In genomic region chr11:91357029-91357428, GRCm38 (mm10) we compare ENCODE assay signal across 14 mouse cellular contexts.
DNase-seq lines count a peak whose midpoint lies in the region; ATAC-seq lines count a peak whose summit lies in the region.
"Had no signal": no experiment of that assay in that cellular context is flagged by ENCODE, and none has a peak within 500 bp of the region (broad histone marks: within the 10 kb centered on the region; RNA-seq: fewer than 3 reads in every experiment).

No protein-coding gene starts in this region.

- no peaks in the 10 kb centered on the region for H3K36me3 ChIP-seq in kidney, embryonic 15.5 days
- no peaks in the 10 kb centered on the region for H3K36me3 ChIP-seq in neural tube, embryonic 15.5 days
- H3K36me3 ChIP-seq in embryonic facial prominence, embryonic 10.5 days (replicated peaks): no peaks in the 10 kb centered on the region
- H3K36me3 ChIP-seq: G1E; liver, embryonic 13.5 days had no signal

- DNase-seq in kidney, postnatal 25 days: no peak
- DNase-seq in neural tube, embryonic 10.5 days (ENCODE audit: extremely low spot score, low spot score): peak; percentile 22
- peak; percentile 13 for DNase-seq in embryonic facial prominence, embryonic 10.5 days (ENCODE audit: low spot score)
- DNase-seq in natural killer cell, adult 2 months (ENCODE audit: low spot score in 2 of 2): no peak
- no peak for DNase-seq in gastrocnemius, postnatal 4 days (ENCODE audit: low spot score in 2 of 2)
- DNase-seq: adrenal gland, postnatal 10 days; cerebellum, adult 9-10 months; gastrocnemius, postnatal 14 days; liver, embryonic 13.5 days; right cerebral cortex, postnatal 14 days; thymus, postnatal 4 days had no signal

- H3K4me1 ChIP-seq in kidney, embryonic 15.5 days: no peaks in the 10 kb centered on the region
- H3K4me1 ChIP-seq in neural tube, embryonic 15.5 days: no peaks in the 10 kb centered on the region
- H3K4me1 ChIP-seq in embryonic facial prominence, embryonic 10.5 days: peaks cover 10% of the 10 kb centered on the region
- H3K4me1 ChIP-seq: liver, embryonic 13.5 days had no signal

- H3K9me3 ChIP-seq in kidney, embryonic 15.5 days (replicated peaks): no peaks in the 10 kb centered on the region
- no peaks in the 10 kb centered on the region for H3K9me3 ChIP-seq in neural tube, embryonic 15.5 days (replicated peaks)
- no peaks in the 10 kb centered on the region for H3K9me3 ChIP-seq in embryonic facial prominence, embryonic 10.5 days
- H3K9me3 ChIP-seq: G1E; liver, embryonic 13.5 days had no signal

- no peak overlapping the region for H3K4me3 ChIP-seq in kidney, embryonic 15.5 days (replicated peaks)
- no peak overlapping the region for H3K4me3 ChIP-seq in neural tube, embryonic 15.5 days (replicated peaks)
- no peak overlapping the region for H3K4me3 ChIP-seq in embryonic facial prominence, embryonic 10.5 days
- H3K4me3 ChIP-seq: liver, embryonic 13.5 days had no signal

- H3K4me2 ChIP-seq in kidney, embryonic 15.5 days: no peak overlapping the region
- no peak overlapping the region for H3K4me2 ChIP-seq in neural tube, embryonic 15.5 days
- H3K4me2 ChIP-seq: liver, embryonic 13.5 days had no signal

- H3K9ac ChIP-seq in kidney, embryonic 15.5 days: no peak overlapping the region
- no peak overlapping the region for H3K9ac ChIP-seq in neural tube, embryonic 15.5 days (replicated peaks)
- H3K9ac ChIP-seq: liver, embryonic 13.5 days had no signal

- peak; percentile 64; the same call in 1 of the 2 replicates for ATAC-seq in kidney, embryonic 15.5 days (replicated peaks; ENCODE audit: low FRiP score)
- no peak for ATAC-seq in neural tube, embryonic 15.5 days (ENCODE audit: low FRiP score)

- 15% methylated on average over 4 of the region's 4 CpGs for WGBS in kidney, embryonic 15.5 days
- 13% methylated on average over 4 of the region's 4 CpGs for WGBS in neural tube, embryonic 15.5 days
- 23% methylated on average over 4 of the region's 4 CpGs for WGBS in embryonic facial prominence, embryonic 10.5 days

- no peak overlapping the region for H3K27ac ChIP-seq in kidney, embryonic 15.5 days
- no peak overlapping the region for H3K27ac ChIP-seq in neural tube, embryonic 15.5 days (replicated peaks)
- no peak overlapping the region for H3K27ac ChIP-seq in embryonic facial prominence, embryonic 10.5 days (replicated peaks)
- H3K27ac ChIP-seq: liver, embryonic 13.5 days had no signal

- no peaks in the 10 kb centered on the region for H3K27me3 ChIP-seq in kidney, embryonic 15.5 days
- no peaks in the 10 kb centered on the region for H3K27me3 ChIP-seq in neural tube, embryonic 15.5 days (replicated peaks)
- no peaks in the 10 kb centered on the region for H3K27me3 ChIP-seq in embryonic facial prominence, embryonic 10.5 days (replicated peaks; ENCODE audit: low read depth, poor library complexity, severe bottlenecking)
- H3K27me3 ChIP-seq: liver, embryonic 13.5 days had no signal

Comparison
In these comparisons a context has a peak if more than half of its experiments do, and no peak if none do; other contexts are left out.
1. DNase-seq: peak in neural tube, embryonic 10.5 days (single experiment) and embryonic facial prominence, embryonic 10.5 days (single experiment); none in kidney, postnatal 25 days (0 of 2), natural killer cell, adult 2 months (0 of 2) and gastrocnemius, postnatal 4 days (0 of 2).